Mouse (Mus musculus): Measurements from ENCODE around the gene Gpx6.

Gpx6 gene

GRCm38 (mm10) chr13:21313903-21314302 lies 2.0 kb downstream of the Gpx6 start:
- ChIA-PET POLR2A (interaction anchor here in 2 of 4 experiments (1.1 to 2.3 kb wide), 3 partner anchors 9 to 126 kb away, joined by 3 to 8 read pairs (median 5); no protein-coding TSS in a partner anchor), CTCF (interaction anchor here in 2 of 4 experiments (0.5 to 1.7 kb wide), 2 partner anchors 12 to 1016 kb away, joined by 4 to 5 read pairs; no protein-coding TSS in a partner anchor)

- CTCF ChIA-PET, result interaction anchor here in 2 of 4 experiments (0.8 to 1.4 kb wide), 3 partner anchors 19 to 162 kb away, joined by 3 read pairs; no protein-coding TSS in a partner anchor
- POLR2A ChIA-PET, result interaction anchor here in 2 of 4 experiments (0.6 to 1.4 kb wide), 4 partner anchors 28 to 327 kb away, joined by 3 read pairs; partner anchors contain the start of gene Gpx5 (in 1 of the 2)
These were observed 8.3 kb downstream of the Gpx6 start for GRCm38 (mm10) chr13:21320262-21320661.

- CTCF ChIA-PET, result interaction anchor here in 3 of 4 experiments (0.5 to 1.9 kb wide), 3 partner anchors 75 to 164 kb away, joined by 3 to 5 read pairs (median 4); no protein-coding TSS in a partner anchor
These were observed 10.1 kb downstream of the Gpx6 start for GRCm38 (mm10) chr13:21321890-21322494.

GRCm38 (mm10) chr13:21322509-21323375 lies 10.8 kb downstream of the Gpx6 start:
- ChIA-PET POLR2A (interaction anchor here in 3 of 4 experiments (0.7 to 1.8 kb wide), 7 partner anchors 10 to 454 kb away, joined by 3 to 8 read pairs (median 3); no protein-coding TSS in a partner anchor), CTCF (interaction anchor here (0.5 to 1.9 kb wide), 5 partner anchors 42 to 165 kb away, joined by 3 to 5 read pairs (median 4); no protein-coding TSS in a partner anchor)

More at GRCm38 (mm10) chr13:21321890-21322494, 10.1 kb downstream of the Gpx6 start:
- POLR2A ChIA-PET, result interaction anchor here in 3 of 4 experiments (1.0 to 1.8 kb wide), 4 partner anchors 9 to 398 kb away, joined by 3 to 8 read pairs (median 4); no protein-coding TSS in a partner anchor

- CTCF ChIA-PET, result interaction anchor here in 3 of 4 experiments (0.6 to 1.9 kb wide), 3 partner anchors 64 to 165 kb away, joined by 3 to 7 read pairs (median 4); no protein-coding TSS in a partner anchor
- POLR2A ChIA-PET, result interaction anchor here in 3 of 4 experiments (0.7 to 1.8 kb wide), 5 partner anchors 10 to 596 kb away, joined by 3 to 5 read pairs (median 3); no protein-coding TSS in a partner anchor
These were observed 11.5 kb downstream of the Gpx6 start for GRCm38 (mm10) chr13:21323405-21323804.

GRCm38 (mm10) chr13:21326191-21326590 lies 14.3 kb downstream of the Gpx6 start:
- POLR2A ChIA-PET, result interaction anchor here in 2 of 4 experiments (0.6 to 2.0 kb wide), 12 partner anchors 17 to 279 kb away, joined by 3 to 9 read pairs (median 3); partner anchors contain the start of gene Zscan12 (in 1 of the 2)
- CTCF ChIA-PET, result interaction anchor here in 2 of 4 experiments (0.7 to 1.9 kb wide), 9 partner anchors 13 to 342 kb away, joined by 3 to 5 read pairs (median 3); partner anchors contain the start of gene Pgbd1 (in 1 of the 2)

- ChIA-PET POLR2A (interaction anchor here in 3 of 4 experiments (0.6 to 2.0 kb wide), 9 partner anchors 16 to 279 kb away, joined by 3 to 9 read pairs (median 4); partner anchors contain the start of genes Trim27 (in 1 of the 3) and Zscan12 (in 1 of the 3)), CTCF (interaction anchor here in 2 of 4 experiments (0.7 to 1.9 kb wide), 6 partner anchors 13 to 342 kb away, joined by 3 to 5 read pairs (median 3); partner anchors contain the start of gene Pgbd1 (in 1 of the 2))
These were observed 14.8 kb downstream of the Gpx6 start for GRCm38 (mm10) chr13:21326657-21327211.

GRCm38 (mm10) chr13:21327424-21327823 lies 15.5 kb downstream of the Gpx6 start:
- POLR2A ChIA-PET, result interaction anchor here (0.5 to 1.9 kb wide), 6 partner anchors 11 to 240 kb away, joined by 3 to 9 read pairs (median 4); partner anchors contain the start of genes Trim27 (in 1 of the 4) and Zscan12 (in 1 of the 4)
- CTCF ChIA-PET, result interaction anchor here in 2 of 4 experiments (0.6 to 1.3 kb wide), 3 partner anchors 113 to 294 kb away, joined by 3 read pairs; partner anchors contain the start of gene Pgbd1 (in 1 of the 2)

GRCm38 (mm10) chr13:21346610-21347009 lies 34.7 kb downstream of the Gpx6 start, which contains the start of gene Olfr1367:
TSS of gene Olfr1367 (plus strand) at chr13:21346910.
- POLR2A ChIA-PET, result interaction anchor here in 1 of 4 experiments (0.7 kb wide), 1 partner anchor 31 kb away, joined by 3 read pairs; no protein-coding TSS in a partner anchor
- CTCF ChIA-PET, result interaction anchor here in 1 of 4 experiments (0.6 kb wide), 1 partner anchor 188 kb away, joined by 3 read pairs; no protein-coding TSS in a partner anchor

- CTCF ChIA-PET, result no interaction called here
These were observed 38.7 kb downstream of the Gpx6 start for GRCm38 (mm10) chr13:21350593-21350992.

GRCm38 (mm10) chr13:21362621-21363248 lies 50.8 kb downstream of the Gpx6 start, which contains the start of gene Zscan12:
TSS of gene Zscan12 (plus strand) at chr13:21362820.
- ChIA-PET POLR2A (interaction anchor here (0.6 to 4.4 kb wide), 23 partner anchors 10 to 424 kb away, joined by 3 to 17 read pairs (median 6); partner anchors contain the start of genes Zkscan3 (in 3 of the 4), Zkscan8 (in 3 of the 4), Hist1h3h (in 2 of the 4) and Hist1h2an (in 1 of the 4)), CTCF (interaction anchor here in 1 of 4 experiments (0.6 kb wide), 1 partner anchor 39 kb away, joined by 3 read pairs; no protein-coding TSS in a partner anchor)

More at GRCm38 (mm10) chr13:21350593-21350992, 38.7 kb downstream of the Gpx6 start:
- POLR2A ChIA-PET, result no interaction called here

GRCm38 (mm10) chr13:21363719-21364118 lies 51.8 kb downstream of the Gpx6 start:
- ChIA-PET CTCF (no interaction called here), POLR2A (interaction anchor here (0.6 to 4.4 kb wide), 13 partner anchors 9 to 364 kb away, joined by 3 to 17 read pairs (median 4); partner anchors contain the start of genes Zkscan8 (in 2 of the 4), Hist1h2ai (in 1 of the 4), Hist1h2bl (in 1 of the 4) and Hist1h3h (in 1 of the 4))

GRCm38 (mm10) chr13:21366635-21367034 lies 54.7 kb downstream of the Gpx6 start:
- ChIA-PET CTCF (no interaction called here), POLR2A (no interaction called here)
